Mouse (Mus musculus): ENCODE results near the gene Cadps2. TPM values are rescaled to one million over a fixed set of nuclear protein-coding genes. Genes with fewer than 3 reads are reported as not detected.

Gene Cadps2
- total and polyA plus RNA-seq, 3 experiments: not detected

GRCm38 (mm10) chr6:23837127-23837526 lies 2.1 kb downstream of the Cadps2 start:
- dilution Hi-C loops (cut with MboI; ENCODE audit: extremely low pct_ligation_motif_present, extremely low pct_unique_long_range_greater_than_20kb, low sequenced_read_pairs) (no loop called here), in situ Hi-C loops (cut with MboI; ENCODE audit: low pct_ligation_motif_present, low pct_unique_long_range_greater_than_20kb, low sequenced_read_pairs) (no loop called here)
- Histone ChIP-seq H3K27me3 (replicated peaks) (no peaks in the 10 kb centered on the region), H3K4me2 (ENCODE audit: insufficient read depth, low read depth, poor library complexity, severe bottlenecking) (no peak overlapping the region), H3K4me3 (replicated peaks in 1 of 3; ENCODE audit: low read depth in 2 of 3, low read length in 2 of 3, poor library complexity in 1 of 3) (no peak overlapping the region), H3K27ac (ENCODE audit: insufficient read depth, low read depth) (no peak overlapping the region), H3K9me3 (replicated peaks; ENCODE audit: low read length) (peaks cover 7% of the 10 kb centered on the region), H3K9ac (ENCODE audit: insufficient read depth, low read depth) (no peak overlapping the region), H3K4me1 (ENCODE audit: control insufficient read depth in 1 of 2, insufficient read depth in 2 of 2) (no peaks in the 10 kb centered on the region), H3K36me3 (replicated peaks in 1 of 2; ENCODE audit: control insufficient read depth in 1 of 2, insufficient read depth in 1 of 2, low read length in 1 of 2) (no peaks in the 10 kb centered on the region), H3K79me2 (replicated peaks; ENCODE audit: control insufficient read depth, extremely low read depth, insufficient read depth, poor library complexity, severe bottlenecking) (no peaks in the 10 kb centered on the region)
- no peak for TF ChIP-seq UBTF (IDR thresholded peaks at IDR 0.05; ENCODE audit: low read depth, low read length)
- no peak for TF ChIP-seq CHD1 (IDR thresholded peaks at IDR 0.05; ENCODE audit: low read depth, low read length)
- TF ChIP-seq NELFE (IDR thresholded peaks at IDR 0.05; ENCODE audit: low read depth, low read length): no peak
- TF ChIP-seq TBP (conservative IDR thresholded peaks at IDR 0.05; ENCODE audit: low read depth, low read length): no peak
- TF ChIP-seq USF2 (conservative IDR thresholded peaks at IDR 0.05; ENCODE audit: low read depth, low read length): no peak
- TF ChIP-seq MYC (IDR thresholded peaks at IDR 0.05; ENCODE audit: low read depth, low read length): no peak
- no peak for TF ChIP-seq CHD2 (IDR thresholded peaks at IDR 0.05; ENCODE audit: low read length)
- TF ChIP-seq MAFK (IDR thresholded peaks at IDR 0.05; ENCODE audit: insufficient replicate concordance, low read length): no peak
- TF ChIP-seq JUN (IDR thresholded peaks at IDR 0.05; ENCODE audit: insufficient read depth, low read depth, low read length): no peak
- no peak for TF ChIP-seq MEF2A (IDR thresholded peaks at IDR 0.05; ENCODE audit: borderline replicate concordance, low read depth, low read length)
- TF ChIP-seq CTCF (conservative IDR thresholded peaks at IDR 0.05 in 1 of 2, IDR thresholded peaks at IDR 0.05 in 1 of 2; ENCODE audit: low read depth in 2 of 2, low read length in 2 of 2): no peak
- no peak for TF ChIP-seq ELF1 (IDR thresholded peaks at IDR 0.05; ENCODE audit: low read depth, low read length)
- no peak for TF ChIP-seq JUND (conservative IDR thresholded peaks at IDR 0.05; ENCODE audit: low read depth, low read length)
- TF ChIP-seq ZKSCAN1 (IDR thresholded peaks at IDR 0.05; ENCODE audit: borderline replicate concordance, low read depth, low read length): no peak
- TF ChIP-seq SIN3A (IDR thresholded peaks at IDR 0.05; ENCODE audit: low read length): no peak
- no peak for TF ChIP-seq USF1 (IDR thresholded peaks at IDR 0.05; ENCODE audit: low read depth, low read length)
- TF ChIP-seq ZNF384 (IDR thresholded peaks at IDR 0.05; ENCODE audit: low read depth, low read length): no peak
- no peak for TF ChIP-seq SMC3 (IDR thresholded peaks at IDR 0.05; ENCODE audit: low read depth, low read length)
- DNase-seq (ENCODE audit: extremely low read depth): no peak

DNA sequence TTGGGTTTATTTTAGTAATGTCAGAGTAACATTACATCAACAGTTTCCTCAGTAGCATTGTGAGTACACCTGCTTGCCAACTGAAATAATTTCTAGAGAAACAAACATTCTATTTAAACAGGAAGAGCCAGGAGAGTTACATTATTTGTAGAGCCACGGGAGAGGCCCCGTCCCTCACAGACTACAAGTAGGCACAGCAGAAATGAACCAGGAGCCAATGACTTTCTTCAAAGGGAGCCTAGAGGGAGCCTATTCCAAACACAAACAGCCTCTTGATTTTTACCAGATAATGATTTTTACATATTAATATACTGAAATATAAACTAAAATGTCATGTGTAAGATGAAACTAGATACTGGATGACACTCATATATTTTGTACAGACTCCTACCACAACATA lies 2.5 kb downstream of the Cadps2 start:
- in situ Hi-C loops (cut with MboI; ENCODE audit: low pct_ligation_motif_present, low pct_unique_long_range_greater_than_20kb, low sequenced_read_pairs): no loop called here

More for the DNA sequence above, 2.5 kb downstream of the Cadps2 start:
- dilution Hi-C loops (cut with MboI; ENCODE audit: extremely low pct_ligation_motif_present, extremely low pct_unique_long_range_greater_than_20kb, low sequenced_read_pairs): no loop called here
- Histone ChIP-seq H3K4me2 (ENCODE audit: insufficient read depth, low read depth, poor library complexity, severe bottlenecking) (no peak overlapping the region), H3K27ac (ENCODE audit: insufficient read depth, low read depth) (no peak overlapping the region), H3K36me3 (replicated peaks in 1 of 2; ENCODE audit: control insufficient read depth in 1 of 2, insufficient read depth in 1 of 2, low read length in 1 of 2) (no peaks in the 10 kb centered on the region), H3K79me2 (replicated peaks; ENCODE audit: control insufficient read depth, extremely low read depth, insufficient read depth, poor library complexity, severe bottlenecking) (no peaks in the 10 kb centered on the region), H3K27me3 (replicated peaks) (no peaks in the 10 kb centered on the region), H3K9me3 (replicated peaks; ENCODE audit: low read length) (peaks cover 7% of the 10 kb centered on the region), H3K4me1 (ENCODE audit: control insufficient read depth in 1 of 2, insufficient read depth in 2 of 2) (no peaks in the 10 kb centered on the region), H3K4me3 (replicated peaks in 1 of 3; ENCODE audit: low read depth in 2 of 3, low read length in 2 of 3, poor library complexity in 1 of 3) (no peak overlapping the region), H3K9ac (ENCODE audit: insufficient read depth, low read depth) (no peak overlapping the region)
- no peak for DNase-seq (ENCODE audit: extremely low read depth)
- TF ChIP-seq TCF12 (IDR thresholded peaks at IDR 0.05; ENCODE audit: low read depth, low read length): no peak
- TF ChIP-seq MAX (IDR thresholded peaks at IDR 0.05; ENCODE audit: low read length): no peak
- TF ChIP-seq EP300 (IDR thresholded peaks at IDR 0.05; ENCODE audit: low read length): no peak
- TF ChIP-seq POLR2A (IDR thresholded peaks at IDR 0.05; ENCODE audit: low read depth, low read length): no peak

Data from CH12.LX (cell line).